Mouse (Mus musculus): ENCODE data around the gene Atf6b.

- TF ChIP-seq CTCF (IDR thresholded peaks at IDR 0.05; ENCODE audit: insufficient read depth, low read depth, low read length) = no peak
- no peak for TF ChIP-seq POLR2A (IDR thresholded peaks at IDR 0.05; ENCODE audit: insufficient read depth, low read depth, low read length)
These were observed 3.0 kb upstream of the Atf6b start for GRCm38 (mm10) chr17:34643944-34644343.

Data from olfactory bulb, adult 2 months (tissue).